Mouse (Mus musculus) kidney, adult 2 months (tissue): ENCODE data around the gene Zfp526.

ENCODE experiments used
- CTCF ChIP-seq: fragments of 200-500 bp; conservative IDR thresholded peaks from 2 replicates; pipeline ENCODE4 v1.5.1; 2011; ENCODE audit warnings: low read depth, mild to moderate bottlenecking, control low read depth, low read length, moderate library complexity, mixed read lengths; ENCODE audit not compliant: insufficient read depth, insufficient read length
- POLR2A ChIP-seq: fragments of 200-500 bp; IDR thresholded peaks from one replicate; pipeline ENCODE4 v1.6.1; 2011; ENCODE audit warnings: low read depth, low read length, control low read depth

GRCm38 (mm10) chr7:25210482-25210881, 10.7 kb upstream of the Zfp526 start:
- no peak for TF ChIP-seq POLR2A
- no peak for TF ChIP-seq CTCF
